ENCODE assay signal across 16 mouse cellular contexts in genomic region chr17:51216426-51216825, GRCm38 (mm10).
"Had no signal": no experiment of that assay in that cellular context is flagged by ENCODE, and none has a peak within 500 bp of the region (broad histone marks: within the 10 kb centered on the region; RNA-seq: fewer than 3 reads in every experiment).

No protein-coding gene starts in this region.

- H3K4me1 ChIP-seq: lung, embryonic 15.5 days; midbrain, embryonic 13.5 days; midbrain, embryonic 15.5 days; neural tube, embryonic 12.5 days; stomach, embryonic 15.5 days had no signal

- H3K27ac ChIP-seq: lung, embryonic 15.5 days; macrophage; midbrain, embryonic 13.5 days; midbrain, embryonic 15.5 days; neural tube, embryonic 12.5 days; stomach, embryonic 15.5 days; stomach, postnatal 0 days had no signal

- H3K4me3 ChIP-seq: lung, embryonic 15.5 days; megakaryocyte, embryonic 14.5 days; midbrain, embryonic 13.5 days; midbrain, embryonic 15.5 days; neural tube, embryonic 12.5 days; stomach, embryonic 15.5 days had no signal

- H3K27me3 ChIP-seq: lung, embryonic 15.5 days; megakaryocyte, embryonic 14.5 days; midbrain, embryonic 13.5 days; midbrain, embryonic 15.5 days; neural tube, embryonic 12.5 days; stomach, embryonic 15.5 days had no signal

- H3K9me3 ChIP-seq: lung, embryonic 15.5 days; megakaryocyte, embryonic 14.5 days; midbrain, embryonic 13.5 days; midbrain, embryonic 15.5 days; neural tube, embryonic 12.5 days; stomach, embryonic 15.5 days had no signal

- H3K4me2 ChIP-seq: lung, embryonic 15.5 days; midbrain, embryonic 11.5 days; midbrain, embryonic 13.5 days; midbrain, embryonic 15.5 days; neural tube, embryonic 12.5 days; stomach, embryonic 15.5 days had no signal

- H3K36me3 ChIP-seq: lung, embryonic 15.5 days; midbrain, embryonic 13.5 days; midbrain, embryonic 15.5 days; neural tube, embryonic 12.5 days; stomach, embryonic 15.5 days had no signal

- H3K9ac ChIP-seq: lung, embryonic 15.5 days; midbrain, embryonic 13.5 days; midbrain, embryonic 15.5 days; neural tube, embryonic 12.5 days; stomach, embryonic 15.5 days had no signal

- ATAC-seq: lung, postnatal 0 days; midbrain, embryonic 13.5 days; midbrain, embryonic 15.5 days had no signal

- DNase-seq: lung, adult 2 months; lung, postnatal 14 days; lung, postnatal 36 days; right cerebral cortex, postnatal 14 days; thymus, adult 2 months; thymus, postnatal 36 days had no signal
